Mouse (Mus musculus) midbrain, embryonic 13.5 days (tissue): Measurements from ENCODE around the gene Grwd1. TPM values are rescaled to one million over a fixed set of nuclear protein-coding genes. Genes with fewer than 3 reads are reported as not detected.

Experiments
- ATAC-seq: fragments of 200-750 bp; cut with Nextera tagmentation; 2 replicates; pipeline ENCODE4 v1.8.0; 2017; ENCODE audit warnings: mild to moderate bottlenecking, moderate TSS enrichment, moderate library complexity
- H3K27ac ChIP-seq: fragments of 300-500 bp; sonication (generic); 2 replicates; pipeline ENCODE4 v1.5.1; 2015; ENCODE audit warnings: inconsistent platforms, mild to moderate bottlenecking, moderate library complexity
- H3K27me3 ChIP-seq: fragments of 300-500 bp; sonication (generic); 2 replicates; pipeline ENCODE4 v1.6.1; 2015; ENCODE audit warnings: mild to moderate bottlenecking, inconsistent platforms
- H3K36me3 ChIP-seq: fragments of 300-500 bp; sonication (generic); 2 replicates; pipeline ENCODE4 v1.6.1; 2015; ENCODE audit warnings: mild to moderate bottlenecking, inconsistent platforms
- H3K4me1 ChIP-seq: fragments of 300-500 bp; sonication (generic); replicated peaks from 2 replicates; pipeline ENCODE4 v1.6.1; 2015; ENCODE audit warnings: inconsistent platforms
- H3K4me2 ChIP-seq: fragments of 300-500 bp; sonication (generic); replicated peaks from 2 replicates; pipeline ENCODE4 v1.6.1; 2015; ENCODE audit warnings: moderate library complexity, mild to moderate bottlenecking, inconsistent platforms
- H3K4me3 ChIP-seq: fragments of 300-500 bp; sonication (generic); replicated peaks from 2 replicates; pipeline ENCODE4 v1.5.1; 2015; ENCODE audit warnings: mild to moderate bottlenecking, inconsistent platforms
- H3K9ac ChIP-seq: fragments of 300-500 bp; sonication (generic); replicated peaks from 2 replicates; pipeline ENCODE4 v1.6.1; 2015; ENCODE audit warnings: mild to moderate bottlenecking, inconsistent platforms
- H3K9me3 ChIP-seq: fragments of 300-500 bp; sonication (generic); 2 replicates; pipeline ENCODE4 v1.6.1; 2016; ENCODE audit warnings: mild to moderate bottlenecking, inconsistent platforms
- WGBS: fragments of 180-500 bp; shearing (Covaris S2); methylation state at CpG from one replicate; pipeline ENCODE4 v1.1.7; 2015; 5-methylcytosine and 5-hydroxymethylcytosine counted together
- polyA plus RNA-seq: library from polyadenylated mRNA; unstranded; fragments of >200 nt; fragmentation: Nextera tagmentation; extraction: Ambion mirVana; gene quantifications from 2 replicates; pipeline ENCODE4 v1.2.1, GENCODE M21; 2015

Grwd1 gene
- polyA plus RNA-seq, 1 experiment from 2014 or later, result 39.9 TPM

DNA sequence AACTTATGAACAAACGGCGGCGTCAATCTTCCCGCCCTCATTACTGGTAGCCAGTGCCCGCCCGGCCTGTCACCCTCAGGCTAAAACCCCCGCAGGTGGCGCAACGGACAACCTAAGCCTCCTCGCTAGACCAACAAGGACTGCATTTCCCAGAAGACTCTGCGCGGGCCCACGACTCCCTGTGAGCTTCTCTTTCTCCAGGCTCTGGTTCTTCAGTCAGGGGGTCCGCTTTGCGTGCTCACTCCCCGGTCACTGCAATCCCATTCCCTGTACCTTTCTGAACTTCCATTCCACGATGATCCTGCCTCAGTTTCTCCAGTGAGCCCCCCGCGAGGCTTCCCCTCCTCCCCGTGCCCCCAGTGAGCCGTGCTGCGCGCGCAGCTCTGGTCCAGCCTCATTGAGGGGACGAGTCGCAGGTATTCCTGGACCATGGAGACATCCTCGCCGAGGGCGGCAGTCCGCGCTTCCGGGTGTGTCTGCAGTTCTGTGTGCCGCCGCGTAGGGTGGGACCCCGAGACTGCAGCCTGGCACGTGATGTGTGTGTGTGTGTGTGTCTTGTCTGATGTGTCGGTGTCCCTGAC lies 47.1 kb downstream of the Grwd1 start, which contains the start of gene Lmtk3:
Gene Lmtk3 (plus strand): TSS at position 228 of the 581 bp plus-strand sequence.
- WGBS, result under 1% methylated on average over 38 of the region's 38 CpGs
- H3K4me3 ChIP-seq, result peak within 1 kb of the TSS; percentile 77
- H3K9me3 ChIP-seq, result no peaks in the 10 kb centered on the region
- ATAC-seq, result peak; percentile 64
- H3K27me3 ChIP-seq, result no peaks in the 10 kb centered on the region
- H3K36me3 ChIP-seq, result peaks cover 17% of the 10 kb centered on the region
- peaks cover 44% of the 10 kb centered on the region for H3K4me1 ChIP-seq
- peak within 1 kb of the TSS; percentile 99 for H3K27ac ChIP-seq
- peak within 1 kb of the TSS; percentile 93 for H3K4me2 ChIP-seq
- peak within 1 kb of the TSS; percentile 94 for H3K9ac ChIP-seq

DNA sequence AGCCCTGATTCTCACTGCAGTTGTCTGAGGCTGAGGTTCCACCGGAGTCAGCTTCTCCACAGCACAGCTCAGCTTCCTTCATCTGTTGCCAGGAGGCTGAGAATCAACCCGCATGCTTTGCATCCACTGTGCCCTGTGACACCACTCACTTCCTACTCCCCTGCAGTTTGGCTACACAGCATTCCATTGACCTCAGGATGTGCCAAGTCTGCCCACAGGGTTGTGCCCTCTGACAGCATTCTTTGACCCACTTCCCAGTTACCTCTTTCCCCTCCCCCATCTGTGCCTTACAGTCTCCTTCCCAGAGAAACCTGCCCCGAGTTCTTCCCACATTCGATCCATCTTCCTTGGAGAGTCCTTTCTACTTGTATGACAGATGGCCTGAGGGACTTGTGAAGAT lies 48.5 kb downstream of the Grwd1 start:
- no peak overlapping the region for H3K9ac ChIP-seq
- no peak overlapping the region for H3K27ac ChIP-seq
- H3K9me3 ChIP-seq, result no peaks in the 10 kb centered on the region
- H3K4me1 ChIP-seq, result peaks cover 35% of the 10 kb centered on the region
- WGBS, result 79% methylated on average over 4 of the region's 4 CpGs
- H3K4me3 ChIP-seq, result no peak overlapping the region
- peaks cover 3% of the 10 kb centered on the region for H3K36me3 ChIP-seq
- no peaks in the 10 kb centered on the region for H3K27me3 ChIP-seq
- ATAC-seq, result no peak
- H3K4me2 ChIP-seq, result no peak overlapping the region

DNA sequence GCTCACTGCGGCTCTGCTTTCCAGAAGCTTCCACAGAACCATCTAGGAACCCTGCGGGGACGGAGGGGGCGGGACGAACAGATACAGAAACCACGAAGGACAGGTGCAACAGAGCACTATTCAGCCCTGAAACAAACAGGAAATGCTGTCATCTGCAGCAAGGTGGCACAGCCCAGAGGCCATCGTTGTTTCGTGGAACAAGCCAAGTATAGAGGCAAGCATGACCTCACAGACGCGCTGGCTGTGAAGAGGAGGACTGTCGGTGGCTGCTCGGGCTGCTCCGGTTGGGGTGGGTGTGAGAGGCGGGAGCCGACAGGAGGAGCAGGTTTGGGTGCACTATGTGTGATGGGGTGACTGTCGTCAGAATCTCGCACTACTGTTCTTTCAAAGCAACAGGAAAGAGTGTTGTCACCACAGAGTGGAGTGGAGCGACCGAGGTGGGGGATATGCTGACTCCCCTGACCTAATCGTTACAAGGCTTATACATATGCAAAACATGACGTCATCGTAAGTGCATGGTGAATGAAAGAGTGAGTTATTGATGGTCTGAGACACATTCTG lies 51.6 kb downstream of the Grwd1 start:
- Histone ChIP-seq H3K27ac (no peak overlapping the region), H3K9ac (peak overlapping the region; percentile 1), H3K4me1 (peaks cover 15% of the 10 kb centered on the region), H3K27me3 (no peaks in the 10 kb centered on the region), H3K9me3 (no peaks in the 10 kb centered on the region), H3K36me3 (no peaks in the 10 kb centered on the region), H3K4me2 (peak overlapping the region; percentile 37), H3K4me3 (0 out of 2 replicates have a peak overlapping the region, but pooled peaks have one; percentile 1)
- 23% methylated on average over 22 of the region's 22 CpGs for WGBS
- ATAC-seq, result no peak

DNA sequence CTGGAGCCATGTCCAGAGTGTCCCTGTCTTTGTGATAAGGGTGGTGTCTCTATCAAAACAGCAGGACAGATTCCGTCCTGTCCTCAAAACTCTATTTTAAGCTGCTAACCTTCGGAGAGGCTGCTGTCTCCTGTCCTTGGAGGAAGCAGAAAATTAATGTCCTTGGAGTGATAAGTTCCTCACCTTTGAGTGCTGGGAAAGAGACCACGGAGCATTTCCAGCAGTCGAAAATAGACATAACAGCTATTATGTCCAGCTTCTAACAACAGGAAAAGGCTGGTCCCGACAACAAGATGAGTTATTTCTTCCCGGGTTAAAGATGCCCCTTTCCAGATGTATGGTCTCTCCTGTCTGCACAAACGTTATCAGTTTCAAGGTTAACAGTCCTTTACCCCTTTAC lies 55.5 kb downstream of the Grwd1 start:
- Histone ChIP-seq H3K4me2 (no peak overlapping the region), H3K9ac (no peak overlapping the region), H3K4me1 (peaks cover 8% of the 10 kb centered on the region; the same call in 1 of the 2 replicates), H3K27me3 (no peaks in the 10 kb centered on the region), H3K4me3 (no peak overlapping the region), H3K27ac (no peak overlapping the region), H3K9me3 (no peaks in the 10 kb centered on the region), H3K36me3 (no peaks in the 10 kb centered on the region)
- no peak for ATAC-seq
- WGBS, result 79% methylated on average over 7 of the region's 7 CpGs

Other genes starting within 250 kb of the Grwd1 start
- gene Fgf21, start 215.5 kb downstream of the Grwd1 start, polyA plus RNA-seq, result 0.17 TPM in 1 of 2 replicates, not detected in the other
- gene Fut1, start 213.7 kb downstream of the Grwd1 start, polyA plus RNA-seq, result not detected in 2 replicates
- 0.17 TPM in 1 of 2 replicates, not detected in the other for gene Izumo1, start 209.1 kb downstream of the Grwd1 start, polyA plus RNA-seq
- 7.5 and 9.4 TPM in 2 replicates for gene Rasip1, start 203.5 kb downstream of the Grwd1 start, polyA plus RNA-seq
- 3.1 and 4.8 TPM in 2 replicates for gene Mamstr, start 191.0 kb downstream of the Grwd1 start, polyA plus RNA-seq
- gene Fut2, start 164.6 kb downstream of the Grwd1 start, polyA plus RNA-seq, result 0.06 and 0.09 TPM in 2 replicates
- gene Ntn5, start 146.9 kb downstream of the Grwd1 start, polyA plus RNA-seq, result 0.39 and 0.59 TPM in 2 replicates
- 0.17 and 0.31 TPM in 2 replicates for gene Sec1, start 136.5 kb downstream of the Grwd1 start, polyA plus RNA-seq
- 35.9 and 40.0 TPM in 2 replicates for gene Car11, start 131.1 kb downstream of the Grwd1 start, polyA plus RNA-seq
- gene Dbp, start 125.9 kb downstream of the Grwd1 start, polyA plus RNA-seq, result 3.4 and 4.0 TPM in 2 replicates
- 643 and 684 TPM in 2 replicates for gene Rpl18, start 115.5 kb downstream of the Grwd1 start, polyA plus RNA-seq
- 24.3 and 27.1 TPM in 2 replicates for gene Sphk2, start 112.9 kb downstream of the Grwd1 start, polyA plus RNA-seq
- gene Fam83e, start 109.7 kb downstream of the Grwd1 start, polyA plus RNA-seq, result 1.0 and 1.3 TPM in 2 replicates
- gene Spaca4, start 105.1 kb downstream of the Grwd1 start, polyA plus RNA-seq, result not detected in 2 replicates
- gene Lmtk3, start 47.2 kb downstream of the Grwd1 start, polyA plus RNA-seq, result 22.8 and 24.0 TPM in 2 replicates
- gene Sult2b1, start 46.3 kb downstream of the Grwd1 start, polyA plus RNA-seq, result 5.5 and 5.6 TPM in 2 replicates
- 362 and 363 TPM in 2 replicates for gene Cyth2, start 16.4 kb downstream of the Grwd1 start, polyA plus RNA-seq
- gene Kcnj14, start 6.2 kb downstream of the Grwd1 start, polyA plus RNA-seq, result 0.62 and 0.73 TPM in 2 replicates
- gene Kdelr1, start 41.8 kb upstream of the Grwd1 start, polyA plus RNA-seq, result 36.1 and 44.8 TPM in 2 replicates
- gene Grin2d, start 47.4 kb upstream of the Grwd1 start, polyA plus RNA-seq, result 1.2 and 1.3 TPM in 2 replicates
- gene Syngr4, start 65.8 kb upstream of the Grwd1 start, polyA plus RNA-seq, result 0.28 and 0.66 TPM in 2 replicates
- gene Tmem143, start 66.0 kb upstream of the Grwd1 start, polyA plus RNA-seq, result 5.9 and 6.7 TPM in 2 replicates
- 24.4 and 27.3 TPM in 2 replicates for gene Emp3, start 90.5 kb upstream of the Grwd1 start, polyA plus RNA-seq
- 3.3 and 4.1 TPM in 2 replicates for gene Ccdc114, start 93.1 kb upstream of the Grwd1 start, polyA plus RNA-seq
- 0.26 and 0.41 TPM in 2 replicates for gene Abcc6, start 199.4 kb upstream of the Grwd1 start, polyA plus RNA-seq
- gene Nomo1, start 202.8 kb upstream of the Grwd1 start, polyA plus RNA-seq, result 31.4 and 37.7 TPM in 2 replicates